19 mouse cellular contexts compared by ENCODE assay signal in genomic region chr13:111876847-111877246, GRCm38 (mm10).
"Had no signal": no experiment of that assay in that cellular context is flagged by ENCODE, and none has a peak within 500 bp of the region (broad histone marks: within the 10 kb centered on the region; RNA-seq: fewer than 3 reads in every experiment).

No protein-coding gene starts in this region.

- H3K9me3 ChIP-seq: midbrain, embryonic 10.5 days; neural tube, embryonic 13.5 days; neural tube, embryonic 15.5 days had no signal

- H3K4me3 ChIP-seq: limb, embryonic 15.5 days; midbrain, embryonic 10.5 days; midbrain, embryonic 12.5 days; myocyte; neural tube, embryonic 13.5 days; neural tube, embryonic 15.5 days had no signal

- H3K27me3 ChIP-seq: limb, embryonic 15.5 days; midbrain, embryonic 12.5 days; neural tube, embryonic 13.5 days; neural tube, embryonic 15.5 days had no signal

- H3K4me1 ChIP-seq: limb, embryonic 15.5 days; midbrain, embryonic 10.5 days; midbrain, embryonic 12.5 days; neural tube, embryonic 13.5 days; neural tube, embryonic 15.5 days had no signal

- H3K27ac ChIP-seq: limb, embryonic 15.5 days; liver, embryonic 14.5 days; midbrain, embryonic 10.5 days; midbrain, embryonic 12.5 days; neural tube, embryonic 13.5 days; neural tube, embryonic 15.5 days had no signal

- DNase-seq: lung, postnatal 14 days; midbrain, embryonic 14.5 days; retina, postnatal 1 day; right cerebral cortex, adult 18-20 months; right cerebral cortex, postnatal 25 days; right cerebral cortex, postnatal 4 days; spleen, adult 18-20 months; thymus, adult 2 months; thymus, postnatal 25 days; thymus, postnatal 4 days had no signal

- H3K9ac ChIP-seq: limb, embryonic 15.5 days; liver, embryonic 14.5 days; midbrain, embryonic 12.5 days; neural tube, embryonic 13.5 days; neural tube, embryonic 15.5 days had no signal

- H3K4me2 ChIP-seq: limb, embryonic 15.5 days; liver, embryonic 11.5 days; midbrain, embryonic 12.5 days; neural tube, embryonic 13.5 days; neural tube, embryonic 15.5 days had no signal

- H3K36me3 ChIP-seq: limb, embryonic 15.5 days; midbrain, embryonic 10.5 days; midbrain, embryonic 12.5 days; neural tube, embryonic 13.5 days; neural tube, embryonic 15.5 days had no signal

- ATAC-seq: midbrain, embryonic 16.5 days had no signal
